Mouse (Mus musculus) CD4-positive helper T cell, adult 2 months (primary cell): ENCODE measurements around the gene Foxl1.
A peak's percentile ranks its signal among the peaks of the same experiment; 100 is the strongest.

Source experiments
- DNase-seq: peaks from one replicate; pipeline ENCODE4 v3.0.0-alpha.2; 2012; ENCODE audit warnings: low read depth, missing footprints, low spot score

The Foxl1 gene

GRCm38 (mm10) chr8:121164017-121164469 is 36.3 kb downstream of the Foxl1 start:
- DNase-seq = no peak

- no peak for DNase-seq
These were observed 40.3 kb downstream of the Foxl1 start for GRCm38 (mm10) chr8:121168033-121168432.

- DNase-seq = no peak
These were observed 42.4 kb downstream of the Foxl1 start for GRCm38 (mm10) chr8:121170116-121170515.

- no peak for DNase-seq
These were observed 43.1 kb downstream of the Foxl1 start for GRCm38 (mm10) chr8:121170626-121171552.

GRCm38 (mm10) chr8:121172567-121172966 is 44.8 kb downstream of the Foxl1 start:
- no peak for DNase-seq

- DNase-seq = no peak
These were observed 46.4 kb downstream of the Foxl1 start for GRCm38 (mm10) chr8:121174178-121174577.

GRCm38 (mm10) chr8:121174721-121175539 is 47.2 kb downstream of the Foxl1 start:
- DNase-seq = no peak

GRCm38 (mm10) chr8:121175540-121176090 is 47.9 kb downstream of the Foxl1 start:
- DNase-seq = no peak

GRCm38 (mm10) chr8:121176291-121176690 is 48.6 kb downstream of the Foxl1 start:
- peak; percentile 37 for DNase-seq
